Mouse (Mus musculus) macrophage (primary cell): ENCODE results near the gene Krt9. TPM values are rescaled to one million over a fixed set of nuclear protein-coding genes. Genes with fewer than 3 reads are reported as not detected.

Experiments
- H3K27ac ChIP-seq: fragments of 350-480 bp; formaldehyde crosslinking; 2 replicates; pipeline ENCODE4 v1.9.0; 2021
- H3K36me3 ChIP-seq: fragments of 350-480 bp; formaldehyde crosslinking; 2 replicates; pipeline ENCODE4 v1.9.0; 2021; ENCODE audit errors: inconsistent target
- H3K4me3 ChIP-seq: fragments of 350-480 bp; formaldehyde crosslinking; 2 replicates; pipeline ENCODE4 v1.9.0; 2021; ENCODE audit errors: inconsistent target
- H3K79me2 ChIP-seq: fragments of 350-480 bp; formaldehyde crosslinking; 2 replicates; pipeline ENCODE4 v1.9.0; 2021; ENCODE audit errors: inconsistent target
- WGBS: methylation state at CpG from one replicate; pipeline ENCODE4 v1.1.7; 2026; ENCODE audit warnings: inconsistent platforms; ENCODE audit not compliant: missing documents; 5-methylcytosine and 5-hydroxymethylcytosine counted together
- polyA plus RNA-seq: library from polyadenylated mRNA; stranded (reverse); fragments of 250-400 nt; gene quantifications from 3 replicates; pipeline ENCODE4 v1.2.4, GENCODE M21; 2018; ENCODE audit warnings: inconsistent platforms

The Krt9 gene
- polyA plus RNA-seq, 1 experiment from 2014 or later: not detected

GRCm38 (mm10) chr11:100138809-100139208 is 54.2 kb downstream of the Krt9 start:
- Histone ChIP-seq H3K79me2 (no peaks in the 10 kb centered on the region), H3K4me3 (no peak overlapping the region), H3K27ac (no peak overlapping the region), H3K36me3 (no peaks in the 10 kb centered on the region)
- WGBS: 83% methylated on average over 7 of the region's 7 CpGs

GRCm38 (mm10) chr11:100137693-100138092 is 55.4 kb downstream of the Krt9 start:
- WGBS: 67% methylated on average over 5 of the region's 5 CpGs
- H3K4me3 ChIP-seq: no peak overlapping the region

More at GRCm38 (mm10) chr11:100137693-100138092, 55.4 kb downstream of the Krt9 start:
- Histone ChIP-seq H3K27ac (no peak overlapping the region), H3K36me3 (no peaks in the 10 kb centered on the region), H3K79me2 (no peaks in the 10 kb centered on the region)

Other genes starting within 250 kb of the Krt9 start
- not detected in 3 replicates for gene Krtap9-5, start 244.8 kb downstream of the Krt9 start, polyA plus RNA-seq
- gene Krtap29-1, start 214.2 kb downstream of the Krt9 start, polyA plus RNA-seq: not detected in 3 replicates
- not detected in 3 replicates for gene Krtap16-1, start 206.6 kb downstream of the Krt9 start, polyA plus RNA-seq
- not detected in 3 replicates for gene Krtap17-1, start 199.3 kb downstream of the Krt9 start, polyA plus RNA-seq
- not detected in 3 replicates for gene Krt33a, start 177.0 kb downstream of the Krt9 start, polyA plus RNA-seq
- not detected in 3 replicates for gene Krt33b, start 163.4 kb downstream of the Krt9 start, polyA plus RNA-seq
- gene Krt34, start 151.7 kb downstream of the Krt9 start, polyA plus RNA-seq: not detected in 3 replicates
- gene Krt31, start 142.7 kb downstream of the Krt9 start, polyA plus RNA-seq: not detected in 3 replicates
- not detected in 3 replicates for gene Krt32, start 105.0 kb downstream of the Krt9 start, polyA plus RNA-seq
- gene Krt35, start 97.0 kb downstream of the Krt9 start, polyA plus RNA-seq: not detected in 3 replicates
- gene Krt36, start 87.6 kb downstream of the Krt9 start, polyA plus RNA-seq: not detected in 3 replicates
- not detected in 3 replicates for gene Krt13, start 71.7 kb downstream of the Krt9 start, polyA plus RNA-seq
- gene Krt15, start 57.3 kb downstream of the Krt9 start, polyA plus RNA-seq: not detected in 3 replicates
- gene Krt19, start 44.6 kb downstream of the Krt9 start, polyA plus RNA-seq: not detected in 3 replicates
- gene Krt14, start 14.3 kb upstream of the Krt9 start, polyA plus RNA-seq: not detected in 3 replicates
- not detected in 3 replicates for gene Krt16, start 55.7 kb upstream of the Krt9 start, polyA plus RNA-seq
- gene Krt17, start 67.8 kb upstream of the Krt9 start, polyA plus RNA-seq: not detected in 3 replicates
- gene Krt42, start 76.6 kb upstream of the Krt9 start, polyA plus RNA-seq: not detected in 3 replicates
- gene Eif1, start 126.6 kb upstream of the Krt9 start, polyA plus RNA-seq: 204 to 466 TPM (median 355 TPM) in 3 replicates
- not detected in 3 replicates for gene Gast, start 141.2 kb upstream of the Krt9 start, polyA plus RNA-seq
- gene Hap1, start 162.9 kb upstream of the Krt9 start, polyA plus RNA-seq: 0.36 to 0.81 TPM in 2 of 3 replicates, not detected in the other
- 2.6 to 3.1 TPM (median 2.9 TPM) in 3 replicates for gene Jup, start 204.5 kb upstream of the Krt9 start, polyA plus RNA-seq
- gene P3h4, start 221.6 kb upstream of the Krt9 start, polyA plus RNA-seq: 0.10 TPM in 1 of 3 replicates, not detected in the others
- not detected in 3 replicates for gene Fkbp10, start 222.5 kb upstream of the Krt9 start, polyA plus RNA-seq
- 10.7 to 17.3 TPM (median 13.4 TPM) in 3 replicates for gene Nt5c3b, start 248.6 kb upstream of the Krt9 start, polyA plus RNA-seq
- 0.07 TPM in 1 of 3 replicates, not detected in the others for gene Klhl10, start 248.7 kb upstream of the Krt9 start, polyA plus RNA-seq